Mouse (Mus musculus): ENCODE data around the gene Ntrk2. TPM values are rescaled to one million over a fixed set of nuclear protein-coding genes. Genes with fewer than 3 reads are reported as not detected.

The Ntrk2 gene
- polyA plus RNA-seq, 1 experiment from 2014 or later = 6.9 TPM

GRCm38 (mm10) chr13:58805833-58806232 lies 536 bp upstream of the Ntrk2 start:
- H3K4me3 ChIP-seq (ENCODE audit: low read length) = no peak overlapping the region

DNA sequence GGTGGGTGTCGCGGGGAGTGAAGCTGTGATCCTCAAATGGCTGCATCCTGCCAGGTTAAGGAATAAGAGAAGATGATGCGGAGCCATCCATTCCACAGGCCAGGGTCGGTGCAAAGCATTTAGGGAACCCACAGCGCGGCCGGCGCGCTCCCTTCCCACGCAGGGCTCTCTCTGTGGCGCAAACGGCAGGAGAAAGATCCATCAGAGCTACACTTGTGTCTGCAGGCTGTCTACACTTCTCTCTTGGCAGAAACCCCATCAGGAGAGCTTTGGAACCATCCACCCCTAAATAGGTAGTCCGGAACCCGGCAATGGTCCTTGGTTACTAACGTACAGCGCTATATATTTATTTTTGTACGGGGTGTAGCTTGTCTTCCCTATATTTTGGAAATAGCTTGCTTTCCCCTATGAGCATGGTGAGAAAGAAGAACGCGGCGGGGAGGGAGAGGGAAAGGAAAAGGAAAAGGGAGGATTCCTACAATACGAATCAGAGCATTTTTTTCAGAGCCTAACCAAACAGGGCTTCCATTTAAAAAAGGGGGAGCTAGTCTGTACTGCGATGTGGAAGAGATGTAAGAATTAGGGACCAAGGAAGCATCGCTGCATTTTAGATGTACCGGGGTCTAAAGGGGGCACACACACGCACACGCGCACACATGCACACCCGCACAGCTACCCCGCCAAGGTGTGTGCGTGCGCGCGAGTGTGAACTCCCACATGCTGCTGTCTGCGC lies 693 bp downstream of the Ntrk2 start:
- Histone ChIP-seq H3K27me3 (ENCODE audit: insufficient read depth, low read length) (peaks cover 56% of the 10 kb centered on the region), H3K4me3 (ENCODE audit: low read length) (peak overlapping the region; percentile 58), H3K9ac (replicated peaks; ENCODE audit: low read length) (peak overlapping the region; percentile 49), H3K4me2 (replicated peaks; ENCODE audit: low read depth, low read length) (peak overlapping the region; percentile 79), H3K4me1 (ENCODE audit: insufficient read depth, low read length) (peaks cover 16% of the 10 kb centered on the region; the same call in 1 of the 2 replicates), H3K27ac (ENCODE audit: low read length) (no peak overlapping the region), H3K9me3 (ENCODE audit: low read length) (peaks cover 5% of the 10 kb centered on the region; the same call in 1 of the 2 replicates), H3K36me3 (ENCODE audit: insufficient read depth, low read length) (no peaks in the 10 kb centered on the region)
- no peak; the same call in none of the 2 replicates for ATAC-seq (ENCODE audit: low FRiP score, low TSS enrichment)
- under 1% methylated on average over 34 of the region's 34 CpGs for WGBS

More at GRCm38 (mm10) chr13:58805833-58806232, 536 bp upstream of the Ntrk2 start:
- no peak overlapping the region for H3K9ac ChIP-seq (replicated peaks; ENCODE audit: low read length)
- peaks cover 56% of the 10 kb centered on the region for H3K27me3 ChIP-seq (ENCODE audit: insufficient read depth, low read length)
- H3K36me3 ChIP-seq (ENCODE audit: insufficient read depth, low read length) = no peaks in the 10 kb centered on the region
- ATAC-seq (ENCODE audit: low FRiP score, low TSS enrichment) = no peak
- 87% methylated on average over 11 of the region's 11 CpGs for WGBS
- peaks cover 5% of the 10 kb centered on the region; the same call in 1 of the 2 replicates for H3K9me3 ChIP-seq (ENCODE audit: low read length)
- H3K4me2 ChIP-seq (replicated peaks; ENCODE audit: low read depth, low read length) = no peak overlapping the region
- peaks cover 16% of the 10 kb centered on the region; the same call in 1 of the 2 replicates for H3K4me1 ChIP-seq (ENCODE audit: insufficient read depth, low read length)
- H3K27ac ChIP-seq (ENCODE audit: low read length) = no peak overlapping the region

- Histone ChIP-seq H3K27ac (ENCODE audit: low read length) (no peak overlapping the region), H3K27me3 (ENCODE audit: insufficient read depth, low read length) (peaks cover 56% of the 10 kb centered on the region), H3K9ac (replicated peaks; ENCODE audit: low read length) (peak overlapping the region; percentile 49), H3K36me3 (ENCODE audit: insufficient read depth, low read length) (no peaks in the 10 kb centered on the region), H3K4me2 (replicated peaks; ENCODE audit: low read depth, low read length) (peak overlapping the region; percentile 79), H3K4me1 (ENCODE audit: insufficient read depth, low read length) (peaks cover 16% of the 10 kb centered on the region; the same call in 1 of the 2 replicates), H3K9me3 (ENCODE audit: low read length) (peaks cover 5% of the 10 kb centered on the region; the same call in 1 of the 2 replicates), H3K4me3 (ENCODE audit: low read length) (peak overlapping the region; percentile 58)
- under 1% methylated on average over 46 of the region's 50 CpGs for WGBS
- ATAC-seq (ENCODE audit: low FRiP score, low TSS enrichment) = peak; percentile 67
These were observed 1.4 kb downstream of the Ntrk2 start for GRCm38 (mm10) chr13:58807629-58808363.

DNA sequence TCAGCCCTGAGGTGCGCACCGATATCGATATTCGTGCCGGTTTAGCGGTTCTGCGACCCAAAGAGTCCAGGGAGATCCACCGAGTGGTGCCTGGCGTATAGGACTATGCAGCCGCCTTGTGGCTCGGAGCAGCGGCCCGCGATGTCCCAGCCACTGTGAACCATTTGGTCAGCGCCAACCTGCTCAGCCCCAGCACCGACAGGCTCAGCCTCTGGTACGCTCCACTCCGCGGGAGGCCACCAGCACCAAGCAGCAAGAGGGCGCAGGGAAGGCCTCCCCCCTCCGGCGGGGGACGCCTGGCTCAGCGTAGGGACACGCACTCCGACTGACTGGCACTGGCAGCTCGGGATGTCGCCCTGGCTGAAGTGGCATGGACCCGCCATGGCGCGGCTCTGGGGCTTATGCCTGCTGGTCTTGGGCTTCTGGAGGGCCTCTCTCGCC lies 2.0 kb downstream of the Ntrk2 start:
- Histone ChIP-seq H3K9ac (replicated peaks; ENCODE audit: low read length) (peak overlapping the region; percentile 49; the same call in 1 of the 2 replicates), H3K4me1 (ENCODE audit: insufficient read depth, low read length) (peaks cover 16% of the 10 kb centered on the region; the same call in 1 of the 2 replicates), H3K4me2 (replicated peaks; ENCODE audit: low read depth, low read length) (peak overlapping the region; percentile 79), H3K27me3 (ENCODE audit: insufficient read depth, low read length) (peaks cover 56% of the 10 kb centered on the region), H3K27ac (ENCODE audit: low read length) (no peak overlapping the region), H3K4me3 (ENCODE audit: low read length) (peak overlapping the region; percentile 58), H3K9me3 (ENCODE audit: low read length) (peaks cover 5% of the 10 kb centered on the region; the same call in 1 of the 2 replicates), H3K36me3 (ENCODE audit: insufficient read depth, low read length) (no peaks in the 10 kb centered on the region)
- WGBS = 1% methylated on average over 32 of the region's 32 CpGs
- peak; percentile 46 for ATAC-seq (ENCODE audit: low FRiP score, low TSS enrichment)

- Histone ChIP-seq H3K4me3 (ENCODE audit: low read length) (no peak overlapping the region), H3K36me3 (ENCODE audit: insufficient read depth, low read length) (no peaks in the 10 kb centered on the region), H3K27ac (ENCODE audit: low read length) (no peak overlapping the region), H3K4me1 (ENCODE audit: insufficient read depth, low read length) (peaks cover 16% of the 10 kb centered on the region; the same call in 1 of the 2 replicates), H3K4me2 (replicated peaks; ENCODE audit: low read depth, low read length) (no peak overlapping the region), H3K9me3 (ENCODE audit: low read length) (no peaks in the 10 kb centered on the region), H3K9ac (replicated peaks; ENCODE audit: low read length) (no peak overlapping the region), H3K27me3 (ENCODE audit: insufficient read depth, low read length) (peaks cover 51% of the 10 kb centered on the region)
- ATAC-seq (ENCODE audit: low FRiP score, low TSS enrichment) = no peak
- 86% methylated on average over 8 of the region's 8 CpGs for WGBS
These were observed 3.6 kb downstream of the Ntrk2 start for GRCm38 (mm10) chr13:58809930-58810329.

DNA sequence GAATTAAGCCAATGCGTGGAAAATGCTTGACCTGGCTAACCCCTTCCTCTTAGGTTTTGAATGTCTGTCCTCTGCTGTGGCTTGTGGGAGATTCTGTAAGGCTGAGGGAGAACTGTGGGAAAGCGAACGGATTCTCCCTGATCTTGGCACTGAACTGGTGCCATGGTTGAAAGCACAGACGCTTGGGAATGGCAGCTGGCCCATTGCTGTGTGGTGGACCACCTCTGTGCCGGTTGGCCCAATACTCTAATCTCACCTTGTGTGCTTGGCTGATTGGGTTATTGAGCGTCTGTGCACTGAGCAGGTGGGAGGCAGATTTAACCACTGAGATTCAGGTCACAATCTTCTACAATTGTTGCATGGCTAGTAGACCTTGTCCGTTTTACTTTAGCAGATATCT lies 18.4 kb downstream of the Ntrk2 start:
- H3K4me3 ChIP-seq (ENCODE audit: low read length) = no peak overlapping the region
- H3K36me3 ChIP-seq (ENCODE audit: insufficient read depth, low read length) = no peaks in the 10 kb centered on the region
- no peaks in the 10 kb centered on the region for H3K27me3 ChIP-seq (ENCODE audit: insufficient read depth, low read length)
- ATAC-seq (ENCODE audit: low FRiP score, low TSS enrichment) = peak; percentile 51; the same call in 1 of the 2 replicates
- no peaks in the 10 kb centered on the region for H3K9me3 ChIP-seq (ENCODE audit: low read length)
- no peak overlapping the region for H3K9ac ChIP-seq (replicated peaks; ENCODE audit: low read length)
- 63% methylated on average over 7 of the region's 7 CpGs for WGBS
- no peak overlapping the region for H3K4me2 ChIP-seq (replicated peaks; ENCODE audit: low read depth, low read length)
- no peaks in the 10 kb centered on the region for H3K4me1 ChIP-seq (ENCODE audit: insufficient read depth, low read length)
- H3K27ac ChIP-seq (ENCODE audit: low read length) = no peak overlapping the region

DNA sequence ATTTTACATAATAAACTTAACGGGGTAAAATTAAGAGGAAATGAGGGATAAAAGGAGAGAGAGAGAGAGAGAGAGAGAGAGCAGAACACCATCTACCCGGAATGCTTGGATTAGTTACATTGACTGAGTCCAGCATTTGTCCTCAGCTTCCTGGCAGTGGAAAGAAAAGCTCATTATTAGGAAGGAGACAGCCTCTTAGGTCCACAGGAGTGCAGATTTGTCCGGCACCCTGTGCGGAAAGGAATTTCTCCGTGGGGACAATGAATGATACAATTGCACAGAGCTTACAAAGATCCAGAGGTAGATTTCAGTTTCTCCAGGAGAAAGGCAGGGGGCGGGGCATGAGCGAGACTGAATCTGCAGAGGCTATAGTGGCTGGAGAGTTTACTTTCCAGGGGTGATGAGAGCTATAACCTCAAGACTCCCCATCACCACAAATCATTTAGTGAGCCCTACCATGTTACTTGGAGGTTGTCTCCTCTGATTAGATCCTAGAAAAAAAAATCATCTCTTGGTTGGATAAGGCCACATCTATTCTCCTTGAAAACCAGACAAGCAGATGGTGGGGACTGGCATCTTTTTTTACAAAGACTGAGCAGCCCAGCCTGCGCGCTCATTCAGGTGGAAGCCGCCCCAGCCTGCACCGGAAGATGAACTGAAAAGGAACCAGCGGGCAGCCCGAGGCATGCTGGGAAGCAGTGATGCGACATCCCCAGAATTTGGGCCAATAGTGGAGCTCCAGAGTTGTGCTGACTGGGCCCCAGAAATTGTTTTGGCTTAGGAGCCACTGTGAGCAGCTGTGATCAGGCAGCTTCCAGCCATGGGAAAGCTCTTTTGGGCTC lies 20.2 kb downstream of the Ntrk2 start:
- Histone ChIP-seq H3K27ac (ENCODE audit: low read length) (no peak overlapping the region), H3K4me3 (ENCODE audit: low read length) (no peak overlapping the region), H3K9ac (replicated peaks; ENCODE audit: low read length) (no peak overlapping the region), H3K4me2 (replicated peaks; ENCODE audit: low read depth, low read length) (no peak overlapping the region), H3K4me1 (ENCODE audit: insufficient read depth, low read length) (no peaks in the 10 kb centered on the region), H3K9me3 (ENCODE audit: low read length) (no peaks in the 10 kb centered on the region), H3K36me3 (ENCODE audit: insufficient read depth, low read length) (no peaks in the 10 kb centered on the region), H3K27me3 (ENCODE audit: insufficient read depth, low read length) (no peaks in the 10 kb centered on the region)
- WGBS = 74% methylated on average over 14 of the region's 14 CpGs
- ATAC-seq (ENCODE audit: low FRiP score, low TSS enrichment) = no peak

- 87% methylated on average over 4 of the region's 4 CpGs for WGBS
- ATAC-seq (ENCODE audit: low FRiP score, low TSS enrichment) = no peak
These were observed 25.6 kb downstream of the Ntrk2 start for GRCm38 (mm10) chr13:58831999-58832398.

DNA sequence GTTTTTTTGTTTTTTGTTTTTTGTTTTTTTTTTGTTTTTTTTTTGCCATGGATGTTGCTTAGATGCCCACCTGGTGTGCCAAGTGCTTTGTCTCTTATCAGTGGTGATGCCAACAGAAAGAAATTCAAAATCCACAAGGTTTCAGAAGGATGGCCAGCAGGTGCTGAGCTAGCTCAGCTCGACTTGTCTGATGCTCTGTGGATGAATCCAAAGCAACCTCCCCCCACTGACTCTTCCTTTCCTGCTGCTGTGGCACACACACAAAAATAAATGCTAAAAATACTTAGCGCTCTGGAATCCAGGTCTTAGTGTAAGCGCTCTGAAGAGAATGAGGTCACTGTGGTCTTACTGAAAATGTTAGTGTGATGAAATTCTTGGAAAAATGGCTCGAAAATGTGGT lies 28.4 kb downstream of the Ntrk2 start:
- H3K27ac ChIP-seq (ENCODE audit: low read length) = no peak overlapping the region
- WGBS = 78% methylated on average over 4 of the region's 4 CpGs
- H3K4me2 ChIP-seq (replicated peaks; ENCODE audit: low read depth, low read length) = no peak overlapping the region
- H3K4me3 ChIP-seq (ENCODE audit: low read length) = no peak overlapping the region
- H3K4me1 ChIP-seq (ENCODE audit: insufficient read depth, low read length) = no peaks in the 10 kb centered on the region
- no peaks in the 10 kb centered on the region for H3K9me3 ChIP-seq (ENCODE audit: low read length)
- H3K9ac ChIP-seq (replicated peaks; ENCODE audit: low read length) = no peak overlapping the region
- H3K27me3 ChIP-seq (ENCODE audit: insufficient read depth, low read length) = no peaks in the 10 kb centered on the region
- no peak for ATAC-seq (ENCODE audit: low FRiP score, low TSS enrichment)
- no peaks in the 10 kb centered on the region for H3K36me3 ChIP-seq (ENCODE audit: insufficient read depth, low read length)

More at GRCm38 (mm10) chr13:58831999-58832398, 25.6 kb downstream of the Ntrk2 start:
- no peaks in the 10 kb centered on the region for H3K36me3 ChIP-seq (ENCODE audit: insufficient read depth, low read length)
- H3K9ac ChIP-seq (replicated peaks; ENCODE audit: low read length) = no peak overlapping the region
- no peaks in the 10 kb centered on the region for H3K4me1 ChIP-seq (ENCODE audit: insufficient read depth, low read length)
- H3K9me3 ChIP-seq (ENCODE audit: low read length) = no peaks in the 10 kb centered on the region
- no peaks in the 10 kb centered on the region for H3K27me3 ChIP-seq (ENCODE audit: insufficient read depth, low read length)
- no peak overlapping the region for H3K4me2 ChIP-seq (replicated peaks; ENCODE audit: low read depth, low read length)
- no peak overlapping the region for H3K4me3 ChIP-seq (ENCODE audit: low read length)
- H3K27ac ChIP-seq (ENCODE audit: low read length) = no peak overlapping the region

Data from kidney, embryonic 16.5 days (tissue).